Mouse (Mus musculus): Measurements from ENCODE around the gene Tet3. TPM values are rescaled to one million over a fixed set of nuclear protein-coding genes. Genes with fewer than 3 reads are reported as not detected.

The Tet3 gene
- 100 to 1,000 TPM in 1 of 2 experiments, 10 to 100 TPM in 1; 97.1 to 102 TPM for total RNA-seq (2021)
- long read RNA-seq, experiment 1, partial matches to known transcripts = 0 of 12 reads
- long read RNA-seq, experiment 1, other reads (novel, unspliced or antisense) = 12 of 12 reads
- long read RNA-seq, experiment 2, partial matches to known transcripts = 0 of 12 reads
- long read RNA-seq, experiment 2, other reads (novel, unspliced or antisense) = 12 of 12 reads

DNA sequence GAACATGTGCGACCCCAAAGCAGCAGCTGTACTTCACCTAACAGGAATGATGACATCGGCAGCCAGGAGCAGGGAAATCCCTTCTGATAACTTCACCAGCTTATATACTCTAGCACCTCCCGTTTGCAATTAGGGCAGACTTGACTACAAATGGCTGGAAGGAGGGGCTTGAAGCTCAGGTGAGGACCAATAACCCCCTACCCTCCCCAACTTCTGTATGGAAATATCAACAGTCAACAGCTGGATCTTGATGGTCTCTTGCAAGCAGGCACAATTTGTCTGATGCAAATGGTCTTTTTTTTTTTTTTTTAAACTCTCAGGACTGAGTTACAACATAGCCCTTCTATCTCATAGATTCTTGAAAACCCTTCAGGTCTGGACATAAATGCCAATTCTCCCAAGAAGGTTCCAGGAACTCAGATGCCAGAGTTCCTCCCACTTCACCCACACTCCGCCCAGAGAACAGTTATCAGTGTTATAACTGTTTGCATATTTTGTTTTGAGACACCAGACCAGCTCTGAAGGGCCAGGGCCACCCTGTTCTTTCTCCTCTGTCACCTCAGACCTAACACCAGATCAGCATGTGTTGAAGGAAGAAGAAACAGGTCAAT is at the start of gene Tet3:
Tet3 (minus strand) TSS at position 51 of the 611 bp plus-strand sequence.
- no peak for DNase-seq (ENCODE audit: low spot score in 2 of 2)

DNA sequence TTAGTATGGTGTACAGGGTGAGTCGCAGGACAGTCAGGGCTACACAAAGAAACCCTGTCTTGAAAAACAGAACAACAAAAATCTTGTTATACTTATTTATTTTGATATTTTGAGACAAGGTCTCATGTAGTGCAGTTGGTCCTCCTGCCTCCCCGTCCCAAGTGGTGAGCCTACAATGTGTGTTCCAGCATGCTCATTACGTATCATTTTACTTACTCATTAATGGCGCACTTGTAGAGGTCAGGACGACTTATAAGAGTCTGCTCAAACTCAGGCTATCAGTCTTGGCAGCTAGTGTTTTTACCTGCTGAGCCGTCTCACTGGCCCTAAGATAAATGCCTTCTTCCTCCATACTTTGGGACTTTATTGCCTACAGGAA is 48.3 kb upstream of the Tet3 start:
- no peak for DNase-seq (ENCODE audit: low spot score in 2 of 2)

DNA sequence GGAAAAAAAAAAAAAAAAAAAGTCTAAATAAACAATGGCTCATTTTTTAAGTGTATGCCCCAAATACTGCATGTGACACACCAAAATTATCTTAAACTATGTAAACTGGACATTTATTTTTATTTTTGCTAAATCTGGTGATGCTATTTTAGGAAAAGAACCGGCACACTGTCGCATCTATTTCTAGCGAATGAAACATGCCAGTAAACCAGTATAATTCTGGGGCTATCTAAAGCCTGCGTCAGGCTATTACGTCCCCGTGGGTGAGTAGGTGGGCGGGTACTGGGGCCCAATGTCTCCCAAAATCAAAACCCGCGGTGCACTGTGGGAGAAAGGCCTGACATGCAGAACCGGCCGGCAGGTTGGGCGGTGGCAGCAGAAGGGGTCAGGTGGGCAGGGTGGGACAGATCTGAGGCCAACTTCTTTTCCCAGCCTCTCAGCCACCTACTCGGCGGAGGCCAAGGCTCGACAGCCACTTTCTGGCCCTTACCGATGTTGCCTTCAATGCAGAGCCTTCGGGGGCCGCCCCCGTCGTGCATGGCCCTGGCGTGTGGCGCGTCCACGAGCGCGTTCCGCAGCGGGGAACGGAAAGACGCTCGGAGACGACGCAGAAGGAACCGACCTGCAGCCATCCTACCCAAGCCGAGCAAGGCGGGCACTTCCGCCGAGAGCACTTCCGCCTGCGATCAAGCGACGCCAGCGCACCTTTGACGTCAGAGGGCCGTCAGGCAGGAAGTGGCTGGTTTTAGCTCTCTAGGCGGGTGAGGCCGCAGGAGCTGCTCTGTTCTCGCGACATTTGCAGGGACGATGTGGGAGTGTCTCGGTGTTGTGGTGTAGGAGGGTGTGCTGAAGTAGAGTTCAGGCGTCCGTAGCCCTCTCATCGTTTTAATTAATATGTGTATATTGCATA is 47.6 kb upstream of the Tet3 start, which contains the start of gene Dguok:
Dguok (minus strand) TSS at position 712 of the 910 bp plus-strand sequence.
- peak; percentile 96 to 98 for DNase-seq (ENCODE audit: low spot score in 2 of 2)

DNA sequence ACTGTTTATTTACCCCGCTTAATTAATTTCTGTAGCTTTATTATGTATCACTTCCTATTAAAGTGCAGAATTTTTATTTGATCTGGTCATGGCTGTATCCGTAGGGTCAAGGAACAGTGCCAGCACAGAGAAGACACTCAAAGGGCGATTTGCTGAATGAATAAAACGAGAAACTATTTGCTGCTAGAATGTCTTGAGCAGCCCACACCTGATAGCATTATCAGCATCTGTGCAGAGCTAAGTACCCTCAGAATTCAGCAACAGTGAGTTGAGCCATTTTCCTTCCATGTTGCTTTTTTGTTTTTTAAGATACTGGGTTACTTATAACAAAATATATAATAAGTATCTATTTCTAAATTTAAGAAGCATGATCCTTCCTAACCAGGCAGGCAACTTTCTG is 46.7 kb upstream of the Tet3 start:
- DNase-seq (ENCODE audit: low spot score in 2 of 2) = no peak

DNA sequence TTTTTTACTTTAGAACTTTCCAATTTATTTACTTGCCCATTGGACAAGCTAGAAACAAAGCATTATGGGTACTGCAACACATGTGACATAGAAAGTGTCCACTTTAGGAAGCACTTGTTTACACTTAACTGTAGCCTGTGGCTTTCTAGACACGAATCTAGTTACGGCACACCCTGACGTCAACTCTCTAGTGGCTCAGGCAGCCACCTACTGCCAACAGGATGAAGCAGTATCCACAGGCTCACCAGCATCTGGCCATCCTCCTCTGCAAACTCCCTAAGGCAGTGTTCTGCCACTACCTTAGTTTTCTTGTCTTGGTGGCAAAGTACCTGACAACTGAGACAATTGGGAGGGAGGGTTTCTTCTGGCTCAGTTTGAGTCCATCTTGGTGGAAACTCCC is 44.5 kb upstream of the Tet3 start:
- DNase-seq (ENCODE audit: low spot score in 2 of 2) = no peak

DNA sequence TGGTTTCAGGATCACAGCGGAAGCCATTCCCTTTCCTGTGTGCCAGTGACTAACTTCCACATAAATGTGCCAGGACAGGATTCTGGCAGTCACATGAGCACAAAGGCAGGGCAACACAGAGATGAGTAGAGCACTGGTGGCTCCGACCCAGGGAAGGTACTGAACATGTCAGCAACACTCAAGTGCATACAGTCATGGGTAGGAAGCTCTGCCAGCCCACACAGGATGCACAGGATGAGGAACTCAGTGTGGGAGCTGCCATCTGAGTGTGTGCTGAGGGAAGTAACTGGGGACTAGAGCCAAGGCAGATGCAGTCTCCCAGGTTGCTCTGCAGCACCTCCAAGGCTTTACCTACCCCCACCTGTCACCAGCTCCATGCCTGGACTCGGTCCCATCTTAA is 43.8 kb upstream of the Tet3 start:
- no peak for DNase-seq (ENCODE audit: low spot score in 2 of 2)

DNA sequence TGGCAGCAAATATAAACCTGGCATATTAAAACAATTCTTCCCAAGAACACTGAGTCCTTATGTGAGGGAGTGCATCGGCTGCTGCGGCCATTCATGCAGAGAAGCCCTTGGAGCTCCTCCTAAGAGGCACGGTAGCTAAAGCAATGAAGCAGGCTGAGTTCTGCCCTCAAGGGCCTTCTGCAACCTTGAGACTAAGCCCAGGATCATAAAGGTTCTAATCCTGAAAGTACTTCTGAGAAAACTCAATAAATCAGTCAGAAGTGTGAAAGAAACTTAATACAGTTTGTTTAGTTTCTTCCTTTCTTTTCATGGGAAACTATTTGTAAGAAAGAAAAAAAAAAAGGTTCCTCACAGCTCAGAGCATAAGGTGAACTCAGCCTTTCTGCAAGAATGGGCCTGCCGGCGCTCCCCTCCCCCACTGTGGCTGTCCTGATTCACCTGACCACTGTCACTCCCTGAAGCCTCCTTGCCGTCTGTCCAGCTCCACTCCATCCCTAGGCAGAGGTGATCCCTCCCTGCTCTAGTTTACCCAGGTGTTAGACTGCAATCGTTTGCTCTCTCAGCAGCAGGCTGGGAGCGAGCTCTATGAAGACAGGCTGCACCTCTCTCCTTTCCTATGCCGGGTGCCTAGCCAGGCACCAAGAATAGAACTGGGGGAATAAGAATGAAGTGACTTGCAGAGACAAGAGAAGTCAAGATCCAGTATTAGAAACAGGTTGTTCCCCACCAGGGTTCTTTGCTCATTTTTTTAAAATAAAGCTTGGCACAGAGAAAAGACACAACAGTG is 42.8 kb upstream of the Tet3 start:
- no peak for DNase-seq (ENCODE audit: low spot score in 2 of 2)

DNA sequence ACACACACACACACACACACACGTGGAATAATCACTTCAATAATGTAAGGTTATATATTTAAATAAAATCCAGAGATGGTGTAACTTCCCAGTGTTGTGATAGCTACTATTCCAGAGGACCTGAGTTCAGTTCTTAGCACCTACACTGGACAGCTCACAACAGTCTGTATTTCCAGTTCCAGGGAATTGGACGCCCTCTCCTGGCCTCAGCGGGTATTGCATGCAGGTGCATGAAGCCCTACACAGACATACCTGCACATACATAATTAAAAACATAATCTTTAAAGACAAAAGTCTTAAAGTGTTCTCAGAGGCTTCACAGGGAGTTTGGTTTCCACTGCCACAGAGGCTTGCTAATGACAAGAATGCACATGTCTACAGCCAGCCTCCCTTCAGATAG is 41.6 kb upstream of the Tet3 start:
- no peak for DNase-seq (ENCODE audit: low spot score in 2 of 2)

DNA sequence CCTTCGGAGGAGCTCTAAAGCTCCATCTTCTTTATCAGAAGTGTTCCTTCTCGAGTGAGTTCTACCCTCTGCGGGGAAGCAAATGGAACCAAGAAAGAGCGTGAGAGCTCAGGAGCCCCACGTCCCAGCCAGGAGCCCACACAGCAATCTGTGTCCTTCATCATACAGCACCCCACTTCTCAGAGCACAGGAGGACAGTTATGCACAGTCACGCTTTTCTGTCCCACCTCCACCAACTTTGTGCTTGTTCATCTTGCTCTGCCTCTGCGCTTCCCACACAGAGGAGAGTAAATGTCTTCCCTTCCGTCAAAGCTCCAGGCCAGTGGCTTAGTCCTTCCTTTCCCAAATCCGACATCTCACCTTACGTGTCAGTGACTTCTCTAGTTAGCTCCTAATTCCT is 40.2 kb upstream of the Tet3 start:
- no peak for DNase-seq (ENCODE audit: low spot score in 2 of 2)

DNA sequence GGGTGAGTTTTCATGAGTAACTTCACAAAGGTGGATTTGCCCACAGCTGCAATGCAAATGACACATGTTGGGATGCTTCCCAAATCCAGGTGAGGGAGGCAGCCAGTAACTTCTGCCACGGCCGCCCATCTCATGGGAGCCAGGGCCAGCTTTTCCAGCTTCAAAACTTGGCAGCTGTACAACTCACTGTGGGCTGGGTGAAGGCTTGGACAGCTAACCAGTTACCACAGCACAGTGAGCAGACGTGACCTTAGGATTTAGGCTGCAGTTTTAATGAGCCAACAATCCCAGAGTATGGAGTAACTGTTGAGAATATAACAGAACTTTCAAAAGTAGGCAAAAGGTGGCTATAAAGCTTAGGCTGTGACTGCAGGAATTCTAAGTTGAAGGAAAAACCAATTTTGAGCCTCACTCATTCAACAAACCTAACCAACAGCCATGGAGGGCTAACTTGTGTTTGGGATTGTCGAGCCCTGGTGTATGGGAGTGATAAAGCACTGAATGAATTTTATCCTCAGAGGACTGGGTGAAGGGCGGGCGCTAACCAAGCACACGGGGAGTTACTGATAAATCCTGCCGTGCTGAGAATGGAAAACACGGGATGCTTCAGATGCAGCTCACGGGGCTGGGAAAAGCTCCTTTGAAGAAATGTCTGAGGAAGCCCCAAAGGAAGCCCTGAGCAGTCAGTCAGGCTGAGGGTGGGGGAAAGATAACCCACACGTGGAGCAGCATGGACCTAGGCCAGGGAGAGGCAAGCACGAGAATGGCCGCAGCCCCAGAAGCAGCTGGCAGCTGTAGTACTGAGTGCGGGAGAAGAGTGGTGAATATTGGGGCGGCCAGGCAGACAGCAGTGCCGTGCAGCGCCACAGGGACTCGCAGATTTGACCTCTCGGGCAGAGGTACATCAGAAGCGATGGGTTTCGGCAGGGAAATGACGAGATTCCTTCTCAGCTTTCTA is 38.1 kb upstream of the Tet3 start:
- DNase-seq (ENCODE audit: low spot score in 2 of 2) = no peak

DNA sequence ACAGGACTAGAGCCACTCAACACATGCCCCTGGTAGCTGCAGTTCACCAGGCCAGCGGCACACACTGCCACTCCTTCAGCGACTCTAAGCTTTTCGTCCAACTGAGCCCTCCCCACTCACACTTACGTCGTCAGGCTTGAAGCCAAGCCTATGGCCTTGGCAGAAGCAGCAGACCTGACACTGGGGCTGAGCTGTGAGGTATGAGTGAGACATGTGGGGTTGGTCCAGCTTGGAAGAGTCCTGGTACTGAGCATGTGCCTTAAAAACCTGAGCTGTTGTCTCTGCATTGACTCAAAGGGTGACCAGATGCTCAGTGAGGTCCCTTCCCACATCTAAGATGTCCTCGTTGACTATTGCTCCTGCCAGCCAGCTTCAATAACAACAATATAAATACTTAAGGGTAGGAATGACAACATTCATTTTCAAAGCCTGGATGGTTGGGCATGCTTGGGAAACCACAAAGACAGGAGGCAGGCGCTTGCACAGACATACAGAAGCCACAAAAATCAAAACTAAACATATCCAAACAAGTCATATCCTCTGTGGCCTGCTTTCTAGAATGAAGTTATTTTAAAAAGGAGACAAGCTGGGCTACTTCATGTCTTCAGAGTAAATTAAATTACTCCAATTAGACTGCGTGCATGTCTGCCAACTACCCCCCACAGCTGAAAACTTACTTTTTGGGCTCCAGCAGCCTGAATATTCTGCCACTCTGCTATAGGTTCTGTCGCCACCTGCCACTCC is 37.3 kb upstream of the Tet3 start:
- no peak for DNase-seq (ENCODE audit: low spot score in 2 of 2)

DNA sequence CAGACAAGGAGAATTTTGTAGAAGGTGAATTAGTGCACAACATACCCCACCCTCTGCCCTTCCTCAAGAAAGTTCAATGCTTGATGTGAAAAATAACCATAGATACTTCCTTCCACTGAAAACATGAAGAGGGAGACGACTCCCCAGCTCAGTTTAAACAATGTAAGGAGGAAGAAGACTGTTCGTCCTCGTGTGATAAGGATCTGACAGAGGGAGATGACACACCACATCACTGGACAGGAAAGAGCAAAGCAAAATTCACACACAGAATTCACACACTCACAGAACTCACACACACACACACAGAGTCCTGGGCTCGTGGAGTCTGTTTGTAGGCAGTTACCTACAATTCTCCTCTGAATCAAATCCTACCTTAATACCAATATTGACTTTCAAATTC is 31.7 kb upstream of the Tet3 start:
- no peak for DNase-seq (ENCODE audit: low spot score in 2 of 2)

DNA sequence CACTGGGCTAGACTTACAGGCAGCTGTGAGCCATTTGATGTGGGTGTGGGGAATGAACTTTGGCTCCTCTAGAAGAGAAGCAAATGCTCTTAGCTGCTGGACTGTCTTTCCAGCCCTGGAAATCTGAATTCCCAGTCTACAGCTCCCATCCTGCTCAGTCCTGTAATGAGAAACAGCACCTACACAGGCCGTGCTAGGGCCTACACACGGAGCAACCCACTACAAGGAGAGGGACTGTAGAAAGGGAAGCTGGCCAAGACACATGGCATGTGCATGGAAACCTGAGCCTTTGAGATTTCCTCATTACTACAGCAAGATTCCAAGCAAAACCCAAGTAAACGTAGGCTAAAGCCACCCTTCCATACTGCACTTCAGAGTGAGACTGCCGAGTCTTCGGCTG is 29.3 kb upstream of the Tet3 start:
- DNase-seq (ENCODE audit: low spot score in 2 of 2) = no peak

DNA sequence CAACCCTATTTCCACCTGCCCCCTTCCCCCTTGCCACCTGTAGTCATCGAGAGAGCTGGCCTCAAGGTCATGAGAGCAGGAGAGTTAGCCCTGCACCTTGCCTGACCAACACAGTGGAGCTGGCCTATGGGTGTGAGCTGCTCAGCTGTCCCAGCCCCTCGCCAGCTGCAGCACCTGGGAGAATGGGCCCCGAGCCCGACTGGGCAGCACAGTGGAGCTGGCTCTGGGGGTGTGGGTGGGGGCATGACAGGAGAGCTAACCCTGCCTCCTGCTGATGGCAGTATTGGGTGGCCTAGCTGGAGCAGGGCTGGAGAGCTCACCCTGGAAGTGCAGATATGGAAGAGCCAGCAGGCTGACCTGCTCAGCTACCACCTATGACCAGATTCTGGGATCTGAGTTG is 28.4 kb upstream of the Tet3 start:
- DNase-seq (ENCODE audit: low spot score in 2 of 2) = no peak

DNA sequence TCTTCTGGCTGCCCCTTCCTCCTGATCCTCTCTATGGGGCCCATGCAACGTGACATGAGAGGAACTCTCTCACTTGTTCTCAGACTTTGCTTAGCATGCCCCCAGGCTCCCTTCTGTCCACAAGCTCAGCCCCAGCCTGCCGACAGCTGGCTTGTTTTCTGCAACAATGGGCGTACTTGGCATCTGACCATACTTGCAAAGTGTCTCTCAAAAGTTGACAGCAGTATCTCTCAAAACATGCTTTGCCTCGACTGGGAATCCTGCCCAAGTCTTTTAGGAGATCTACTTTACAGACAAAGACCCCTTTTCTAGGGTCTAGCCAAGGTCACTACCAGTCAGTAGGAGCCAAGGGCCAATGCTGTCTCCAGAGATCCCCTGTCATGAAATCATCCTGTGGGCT is 27.0 kb upstream of the Tet3 start:
- peak; percentile 25 to 31 for DNase-seq (ENCODE audit: low spot score in 2 of 2)

DNA sequence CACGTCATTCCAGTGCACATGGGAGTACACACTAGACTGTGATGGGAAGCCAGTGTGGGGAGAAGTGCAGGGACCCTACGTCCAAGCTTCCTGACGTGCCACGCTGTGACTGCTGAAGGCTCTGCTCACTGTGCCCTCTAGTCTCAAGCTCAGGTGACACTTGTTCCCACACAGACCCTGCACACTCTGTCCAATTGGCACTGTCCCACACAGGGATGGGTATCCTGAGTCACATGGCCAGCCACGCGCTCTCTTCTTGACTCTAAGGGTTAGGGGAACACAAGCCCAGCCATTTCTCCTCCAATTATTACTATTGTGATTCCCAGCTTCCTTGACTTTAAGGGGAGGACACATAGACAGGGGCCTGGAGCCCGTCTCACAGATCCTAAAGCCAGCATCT is 24.9 kb upstream of the Tet3 start:
- no peak for DNase-seq (ENCODE audit: low spot score in 2 of 2)

DNA sequence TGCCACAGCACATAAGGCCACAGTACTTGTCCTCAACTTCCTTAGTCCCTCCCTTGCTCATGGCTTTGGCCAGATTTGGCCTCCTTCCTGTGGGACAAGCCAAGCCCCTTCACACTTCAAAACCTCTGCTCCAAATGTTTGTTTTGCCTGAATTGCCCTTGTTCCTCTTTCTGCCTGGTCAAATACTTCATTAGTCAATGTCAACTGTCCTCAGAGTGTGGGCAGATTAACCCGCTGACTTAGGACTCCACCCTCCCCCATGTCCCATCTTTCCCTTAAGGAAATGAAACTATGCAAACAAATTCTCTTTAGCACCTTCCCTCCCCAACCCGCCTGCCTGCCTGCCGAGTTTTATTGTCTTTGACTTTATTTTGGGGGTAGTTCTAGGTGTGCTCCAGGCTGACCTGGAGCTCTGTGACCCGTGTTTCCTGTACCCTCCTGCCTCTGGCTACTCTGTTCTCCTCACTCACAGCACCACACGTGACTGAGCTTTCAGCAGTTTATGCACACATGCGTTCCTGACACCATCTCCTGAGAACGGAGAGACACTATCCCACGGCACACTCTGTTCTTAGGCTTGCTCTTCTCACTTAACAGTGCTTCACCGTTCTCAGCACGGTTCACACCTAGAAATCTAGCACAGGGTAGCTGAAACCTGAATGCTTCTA is 23.7 kb upstream of the Tet3 start:
- no peak for DNase-seq (ENCODE audit: low spot score in 2 of 2)

DNA sequence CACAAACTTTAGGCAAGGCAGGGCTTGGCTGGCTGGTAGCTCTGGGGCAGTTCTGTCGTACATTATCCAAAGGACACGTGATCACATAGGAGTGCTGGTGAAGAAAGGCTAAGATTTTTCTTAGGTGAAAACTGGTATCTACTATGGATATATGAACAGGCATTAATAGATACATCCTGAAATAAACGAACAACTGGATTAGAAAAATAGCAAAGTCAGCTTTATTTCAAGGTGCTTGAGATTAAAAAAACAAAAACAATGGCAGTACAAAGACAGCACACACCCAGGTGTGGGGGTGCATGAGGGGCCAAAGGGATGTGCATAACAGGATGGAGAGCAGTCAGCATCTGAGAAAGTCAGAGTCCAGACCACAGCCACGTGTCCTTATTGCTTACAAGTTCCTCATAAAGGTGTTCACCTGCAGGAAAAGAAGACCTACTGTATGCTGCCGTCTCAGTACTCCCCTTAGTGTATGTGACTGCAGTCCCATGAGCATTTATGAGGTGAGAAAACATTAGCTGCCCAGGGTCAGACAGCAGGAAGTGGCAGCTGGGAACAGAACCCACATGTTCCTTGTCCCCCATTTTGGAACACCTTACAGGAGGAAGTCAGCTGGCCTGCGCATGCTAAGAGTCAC is 21.3 kb upstream of the Tet3 start:
- DNase-seq (ENCODE audit: low spot score in 2 of 2) = no peak

DNA sequence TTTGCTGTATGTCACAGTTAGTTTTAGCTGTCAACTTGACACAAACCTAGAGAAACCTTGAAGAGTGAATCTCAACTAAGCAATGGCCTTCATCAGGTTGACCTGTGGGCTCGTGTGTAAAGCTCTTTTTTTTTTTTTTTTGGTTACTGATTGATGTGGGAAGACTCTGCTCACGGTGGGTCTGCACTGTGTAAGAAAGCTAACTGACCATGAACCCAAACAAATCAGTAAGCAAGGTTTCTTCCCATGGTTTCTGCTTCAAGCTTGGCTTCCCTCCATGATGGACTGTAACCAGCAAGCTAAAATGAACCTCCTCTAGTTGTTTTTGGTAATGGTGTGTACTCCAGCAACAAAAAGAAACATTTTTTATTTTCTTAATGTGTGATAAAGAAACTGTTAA is 20.3 kb upstream of the Tet3 start:
- no peak for DNase-seq (ENCODE audit: low spot score in 2 of 2)
